ENCODE assay signal across 8 mouse cellular contexts in genomic region chr17:23676473-23677031, GRCm38 (mm10). TPM values are rescaled to one million over a fixed set of nuclear protein-coding genes. Genes with fewer than 3 reads are reported as not detected.
DNase-seq lines count a peak whose midpoint lies in the region; ATAC-seq lines count a peak whose summit lies in the region.

No protein-coding gene starts in this region.

- H3K4me3 ChIP-seq in forebrain, embryonic 14.5 days (ENCODE audit: low read depth, low read length): peak overlapping the region; percentile 45
- peak overlapping the region; percentile 40 for H3K4me3 ChIP-seq in hindbrain, embryonic 14.5 days (replicated peaks; ENCODE audit: low read length)
- peak overlapping the region; percentile 61 for H3K4me3 ChIP-seq in liver, embryonic 16.5 days (ENCODE audit: low read depth, low read length)

- WGBS in forebrain, embryonic 14.5 days: 0% methylated on average over 33 of the region's 37 CpGs
- WGBS in hindbrain, embryonic 14.5 days: under 1% methylated on average over 34 of the region's 37 CpGs
- 1% methylated on average over 37 of the region's 37 CpGs for WGBS in liver, embryonic 16.5 days (ENCODE audit: insufficient replicate concordance)

- no peak for ATAC-seq in forebrain, embryonic 14.5 days
- no peak for ATAC-seq in hindbrain, embryonic 14.5 days (ENCODE audit: low FRiP score)
- no peak for ATAC-seq in liver, embryonic 16.5 days (ENCODE audit: low read depth)

- no peak overlapping the region for H3K27ac ChIP-seq in forebrain, embryonic 14.5 days (ENCODE audit: low read depth, low read length)
- H3K27ac ChIP-seq in hindbrain, embryonic 14.5 days: no peak overlapping the region
- H3K27ac ChIP-seq in liver, embryonic 16.5 days (ENCODE audit: low read length): no peak overlapping the region

- peaks cover 48% of the 10 kb centered on the region for H3K27me3 ChIP-seq in forebrain, embryonic 14.5 days (replicated peaks; ENCODE audit: control insufficient read depth, insufficient read depth, low read length)
- H3K27me3 ChIP-seq in hindbrain, embryonic 14.5 days (ENCODE audit: control insufficient read depth, insufficient read depth, low read length): peaks cover 66% of the 10 kb centered on the region
- peaks cover 62% of the 10 kb centered on the region for H3K27me3 ChIP-seq in liver, embryonic 16.5 days (ENCODE audit: control insufficient read depth, insufficient read depth, low read depth, low read length)

- peak; percentile 11 to 15 for DNase-seq in left cerebral cortex, postnatal 25 days (ENCODE audit: low spot score in 2 of 2)
- DNase-seq in left cerebral cortex, adult 18-20 months (ENCODE audit: low spot score in 2 of 2): no peak
- peak; percentile 37 to 57 for DNase-seq in adrenal gland, postnatal 4 days (ENCODE audit: low spot score in 2 of 2)
- DNase-seq in forebrain, embryonic 14.5 days (ENCODE audit: low spot score): no peak
- no peak for DNase-seq in hindbrain, embryonic 14.5 days (ENCODE audit: low spot score)
- peak; percentile 26 for DNase-seq in skeletal muscle tissue, adult 2 months (ENCODE audit: low read depth, low spot score)
- DNase-seq in layer of hippocampus, adult 8-10 months (ENCODE audit: low spot score in 2 of 2): no peak

- H3K36me3 ChIP-seq in forebrain, embryonic 14.5 days (ENCODE audit: control insufficient read depth, insufficient read depth, low read length): no peaks in the 10 kb centered on the region
- H3K36me3 ChIP-seq in hindbrain, embryonic 14.5 days (replicated peaks; ENCODE audit: control insufficient read depth, insufficient read depth): no peaks in the 10 kb centered on the region
- H3K36me3 ChIP-seq in liver, embryonic 16.5 days (ENCODE audit: control insufficient read depth, insufficient read depth): no peaks in the 10 kb centered on the region

- peak overlapping the region; percentile 93 for H3K4me2 ChIP-seq in forebrain, embryonic 14.5 days (ENCODE audit: low read length)
- peak overlapping the region; percentile 80 for H3K4me2 ChIP-seq in hindbrain, embryonic 14.5 days (replicated peaks)
- H3K4me2 ChIP-seq in liver, embryonic 16.5 days (ENCODE audit: low read depth, low read length): peak overlapping the region; percentile 88

- peak overlapping the region; percentile 60 for H3K9ac ChIP-seq in forebrain, embryonic 14.5 days (ENCODE audit: low read length)
- peak overlapping the region; percentile 53 for H3K9ac ChIP-seq in hindbrain, embryonic 14.5 days
- H3K9ac ChIP-seq in liver, embryonic 16.5 days (ENCODE audit: low read depth, low read length): peak overlapping the region; percentile 24; the same call in 1 of the 2 replicates

- peaks cover 19% of the 10 kb centered on the region for H3K4me1 ChIP-seq in forebrain, embryonic 14.5 days (ENCODE audit: control insufficient read depth, insufficient read depth, low read length)
- H3K4me1 ChIP-seq in hindbrain, embryonic 14.5 days (replicated peaks; ENCODE audit: control insufficient read depth, insufficient read depth, low read length): peaks cover 26% of the 10 kb centered on the region
- H3K4me1 ChIP-seq in liver, embryonic 16.5 days (ENCODE audit: control insufficient read depth, low read depth, low read length): peaks cover 25% of the 10 kb centered on the region

- intact Hi-C loops in left cerebral cortex, postnatal 25 days (cut with DNase I): loop anchor here (1.0 kb wide), 1 partner anchor 24 kb away; no protein-coding TSS in a partner anchor

- no peaks in the 10 kb centered on the region for H3K9me3 ChIP-seq in forebrain, embryonic 14.5 days (replicated peaks; ENCODE audit: control insufficient read depth, low read length)
- H3K9me3 ChIP-seq in hindbrain, embryonic 14.5 days (ENCODE audit: control insufficient read depth, low read length): no peaks in the 10 kb centered on the region
- H3K9me3 ChIP-seq in liver, embryonic 16.5 days (replicated peaks; ENCODE audit: control insufficient read depth, low read length): no peaks in the 10 kb centered on the region

RNA-seq across cellular contexts. Expression of gene Tnfrsf12a, which starts 0.7 kb away (rescaled TPM):
- 10 to 100 TPM; 10.3 to 13.5 TPM for total RNA-seq in left cerebral cortex, postnatal 25 days (2021)
- total RNA-seq in left cerebral cortex, adult 18-20 months (2021): 10 to 100 TPM; 10.2 to 12.7 TPM
- total RNA-seq in adrenal gland, postnatal 4 days (2021): 10 to 100 TPM; 53.2 to 53.8 TPM
- polyA plus RNA-seq in forebrain, embryonic 14.5 days (2014; fragmentation: Nextera tagmentation; extraction: Ambion mirVana): 2.6 and 2.9 TPM in 2 replicates
- 3.1 and 3.7 TPM in 2 replicates for polyA plus RNA-seq in hindbrain, embryonic 14.5 days (2014; fragmentation: Nextera tagmentation; extraction: Ambion mirVana)
- 7.0 and 8.6 TPM in 2 replicates for polyA plus RNA-seq in liver, embryonic 16.5 days (2015; fragmentation: Nextera tagmentation; extraction: Ambion mirVana)
- total RNA-seq in layer of hippocampus, adult 8-10 months (2022): 1 to 10 TPM; 6.4 to 9.8 (median 7.4) TPM

RNA-seq across cellular contexts. Expression of gene Cldn6, which starts 2.5 kb away (rescaled TPM):
- total RNA-seq in left cerebral cortex, postnatal 25 days (2021): not detected
- not detected for total RNA-seq in left cerebral cortex, adult 18-20 months (2021)
- total RNA-seq in adrenal gland, postnatal 4 days (2021): 10 to 100 TPM in 1 of 2 experiments, not detected in 1; 12.1 TPM
- polyA plus RNA-seq in forebrain, embryonic 14.5 days (2014; fragmentation: Nextera tagmentation; extraction: Ambion mirVana): 0.24 and 0.25 TPM in 2 replicates
- 0.24 and 0.26 TPM in 2 replicates for polyA plus RNA-seq in hindbrain, embryonic 14.5 days (2014; fragmentation: Nextera tagmentation; extraction: Ambion mirVana)
- polyA plus RNA-seq in liver, embryonic 16.5 days (2015; fragmentation: Nextera tagmentation; extraction: Ambion mirVana): 1.2 and 1.4 TPM in 2 replicates
- not detected for total RNA-seq in layer of hippocampus, adult 8-10 months (2022)

RNA-seq across cellular contexts. Expression of gene Thoc6, which starts 2.9 kb away (rescaled TPM):
- total RNA-seq in left cerebral cortex, postnatal 25 days (2021): 1 to 10 TPM; 5.2 to 7.4 TPM
- 1 to 10 TPM; 5.3 to 6.8 TPM for total RNA-seq in left cerebral cortex, adult 18-20 months (2021)
- total RNA-seq in adrenal gland, postnatal 4 days (2021): 10 to 100 TPM; 26.7 to 27.5 TPM
- polyA plus RNA-seq in forebrain, embryonic 14.5 days (2014; fragmentation: Nextera tagmentation; extraction: Ambion mirVana): 43.8 and 45.9 TPM in 2 replicates
- polyA plus RNA-seq in hindbrain, embryonic 14.5 days (2014; fragmentation: Nextera tagmentation; extraction: Ambion mirVana): 39.7 and 40.0 TPM in 2 replicates
- 19.1 and 20.4 TPM in 2 replicates for polyA plus RNA-seq in liver, embryonic 16.5 days (2015; fragmentation: Nextera tagmentation; extraction: Ambion mirVana)
- 1 to 10 TPM; 7.0 to 8.6 (median 7.4) TPM for total RNA-seq in layer of hippocampus, adult 8-10 months (2022)

RNA-seq across cellular contexts. Expression of gene Hcfc1r1, which starts 3.2 kb away (rescaled TPM):
- total RNA-seq in left cerebral cortex, postnatal 25 days (2021): 100 to 1,000 TPM; 127 to 129 TPM
- 100 to 1,000 TPM; 126 to 130 TPM for total RNA-seq in left cerebral cortex, adult 18-20 months (2021)
- total RNA-seq in adrenal gland, postnatal 4 days (2021): 100 to 1,000 TPM; 132 to 134 TPM
- 107 and 112 TPM in 2 replicates for polyA plus RNA-seq in forebrain, embryonic 14.5 days (2014; fragmentation: Nextera tagmentation; extraction: Ambion mirVana)
- 129 and 143 TPM in 2 replicates for polyA plus RNA-seq in hindbrain, embryonic 14.5 days (2014; fragmentation: Nextera tagmentation; extraction: Ambion mirVana)
- polyA plus RNA-seq in liver, embryonic 16.5 days (2015; fragmentation: Nextera tagmentation; extraction: Ambion mirVana): 18.9 and 23.2 TPM in 2 replicates
- total RNA-seq in layer of hippocampus, adult 8-10 months (2022): 100 to 1,000 TPM; 104 to 122 (median 108) TPM

RNA-seq across cellular contexts. Expression of gene Cldn9, which starts 7.3 kb away (rescaled TPM):
- total RNA-seq in left cerebral cortex, postnatal 25 days (2021): under 1 TPM in 1 of 2 experiments, not detected in 1; 0.25 TPM
- total RNA-seq in left cerebral cortex, adult 18-20 months (2021): under 1 TPM; 0.23 to 0.26 TPM
- total RNA-seq in adrenal gland, postnatal 4 days (2021): 1 to 10 TPM in 1 of 2 experiments, not detected in 1; 2.4 TPM
- polyA plus RNA-seq in forebrain, embryonic 14.5 days (2014; fragmentation: Nextera tagmentation; extraction: Ambion mirVana): 1.6 and 2.3 TPM in 2 replicates
- polyA plus RNA-seq in hindbrain, embryonic 14.5 days (2014; fragmentation: Nextera tagmentation; extraction: Ambion mirVana): 1.7 and 2.6 TPM in 2 replicates
- 0.18 TPM in 1 of 2 replicates, not detected in the other for polyA plus RNA-seq in liver, embryonic 16.5 days (2015; fragmentation: Nextera tagmentation; extraction: Ambion mirVana)
- under 1 TPM in 1 of 4 experiments, not detected in 3; 0.68 TPM for total RNA-seq in layer of hippocampus, adult 8-10 months (2022)

Comparison
In these comparisons a context has a peak if more than half of its experiments do, and no peak if none do; other contexts are left out.
1. DNase-seq: peak in left cerebral cortex, postnatal 25 days (2 of 2), adrenal gland, postnatal 4 days (2 of 2) and skeletal muscle tissue, adult 2 months (single experiment); none in left cerebral cortex, adult 18-20 months (0 of 2), forebrain, embryonic 14.5 days (single experiment), hindbrain, embryonic 14.5 days (single experiment) and layer of hippocampus, adult 8-10 months (0 of 2).
2. Peak in every context shown above with its lines, with median percentiles within 50 percentile points of each other: H3K4me2 ChIP-seq, H3K4me3 ChIP-seq and H3K9ac ChIP-seq.